Mouse (Mus musculus): ENCODE data around the gene Otud4. TPM values are rescaled to one million over a fixed set of nuclear protein-coding genes. Genes with fewer than 3 reads are reported as not detected.
"Not testable (repeated sequence)": the region's sequence is repeated elsewhere in the genome, so short reads cannot be mapped to it uniquely, and the experiment has no call there.

Otud4 gene
- polyA plus RNA-seq (2015; fragmentation: Nextera tagmentation; extraction: Ambion mirVana), result 6.6 and 8.5 TPM in 2 replicates

DNA sequence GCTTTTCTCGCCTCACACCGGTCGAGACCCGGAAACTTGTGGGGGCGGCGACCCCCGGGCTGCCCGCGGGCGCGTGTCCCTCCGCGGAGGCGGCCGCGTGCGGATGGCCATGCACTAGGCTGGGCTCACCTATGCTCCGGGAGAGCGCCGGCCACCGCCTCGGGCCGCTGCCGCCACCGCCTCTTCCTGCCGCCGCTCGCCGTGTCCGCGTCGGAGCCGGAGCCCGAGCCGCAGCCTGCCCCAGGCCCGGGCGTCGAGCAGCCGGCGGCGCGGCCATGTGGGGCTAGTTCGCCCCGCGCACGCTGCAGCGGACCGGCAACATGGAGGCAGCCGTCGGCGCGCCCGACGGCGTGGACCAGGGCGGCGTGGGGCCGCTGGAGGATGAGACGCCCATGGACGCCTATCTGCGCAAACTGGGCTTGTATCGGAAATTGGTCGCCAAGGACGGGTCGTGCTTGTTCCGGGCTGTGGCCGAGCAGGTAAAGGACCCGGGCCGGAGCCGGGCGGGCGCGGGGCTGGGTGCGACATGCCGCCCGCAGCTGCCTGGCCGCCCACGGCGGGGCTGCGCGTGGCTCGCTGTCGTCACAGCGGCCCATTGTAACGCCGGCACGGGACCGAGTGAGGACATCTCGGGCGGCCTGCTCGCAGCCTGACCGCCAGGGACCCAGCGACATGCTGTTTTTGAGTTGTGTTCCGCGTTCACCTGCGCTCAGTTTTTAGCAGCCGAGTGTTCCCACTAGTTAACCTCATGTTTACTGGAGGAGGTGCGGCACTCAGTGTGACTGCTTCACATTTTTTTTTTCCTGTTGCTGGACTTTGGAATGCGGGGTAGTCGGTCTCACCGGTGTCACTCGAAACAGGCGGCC is at the start of gene Otud4:
Otud4 (plus strand) TSS at position 33 of the 866 bp plus-strand sequence.
- Histone ChIP-seq H3K27ac (peak within 1 kb of the TSS; percentile 97), H3K4me2 (peak within 1 kb of the TSS; percentile 82), H3K27me3 (no peaks in the 10 kb centered on the region), H3K9me3 (replicated peaks) (no peaks in the 10 kb centered on the region), H3K4me3 (replicated peaks) (peak within 1 kb of the TSS; percentile 96), H3K4me1 (replicated peaks) (peaks cover 36% of the 10 kb centered on the region), H3K9ac (peak within 1 kb of the TSS; percentile 96), H3K36me3 (peaks cover 13% of the 10 kb centered on the region)
- ATAC-seq (ENCODE audit: low read depth) (peak; percentile 33), DNase-seq (peak; percentile 54)
- under 1% methylated on average over 101 of the region's 103 CpGs for WGBS (ENCODE audit: insufficient replicate concordance)

- WGBS (ENCODE audit: insufficient replicate concordance), result 70% methylated on average over 1 of the region's 1 CpGs
- ATAC-seq (ENCODE audit: low read depth), result no peak
Measured at GRCm38 (mm10) chr8:79600962-79601361, 38.5 kb upstream of the Otud4 start.

DNA sequence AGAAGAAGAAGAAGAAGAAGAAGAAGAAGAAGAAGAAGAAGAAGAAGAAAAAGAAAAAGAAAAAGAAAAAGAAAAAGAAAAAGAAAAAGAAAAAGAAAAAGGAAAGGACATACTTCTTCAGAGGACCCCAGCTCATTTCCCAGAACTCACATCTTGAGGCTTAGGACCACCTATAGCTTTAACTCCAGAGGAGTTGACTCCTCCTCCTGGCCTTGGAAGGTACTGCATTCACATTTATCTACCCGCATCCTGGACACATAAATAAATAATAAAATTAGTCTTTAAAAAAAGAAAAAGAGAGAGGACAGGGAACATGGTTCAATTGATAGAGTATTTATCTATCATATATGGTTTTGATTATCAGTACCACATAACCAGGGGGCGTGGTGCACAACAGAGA is 36.2 kb upstream of the Otud4 start:
- DNase-seq; H3K9me3 ChIP-seq (replicated peaks); H3K27me3 ChIP-seq; H3K4me1 ChIP-seq (replicated peaks); H3K9ac ChIP-seq; H3K4me3 ChIP-seq (replicated peaks); ATAC-seq (ENCODE audit: low read depth); H3K27ac ChIP-seq; H3K36me3 ChIP-seq; H3K4me2 ChIP-seq: not testable (repeated sequence)
- 29% methylated on average over 2 of the region's 2 CpGs for WGBS (ENCODE audit: insufficient replicate concordance)

More at GRCm38 (mm10) chr8:79600962-79601361, 38.5 kb upstream of the Otud4 start:
- no peak overlapping the region for H3K4me2 ChIP-seq
- no peaks in the 10 kb centered on the region for H3K4me1 ChIP-seq (replicated peaks)
- H3K27me3 ChIP-seq, result no peaks in the 10 kb centered on the region
- no peaks in the 10 kb centered on the region for H3K36me3 ChIP-seq
- H3K27ac ChIP-seq, result no peak overlapping the region
- no peak overlapping the region for H3K4me3 ChIP-seq (replicated peaks)
- no peak overlapping the region for H3K9ac ChIP-seq
- no peak for DNase-seq
- H3K9me3 ChIP-seq (replicated peaks), result no peaks in the 10 kb centered on the region

- DNase-seq (no peak), ATAC-seq (ENCODE audit: low read depth) (no peak)
- Histone ChIP-seq H3K9ac (no peak overlapping the region), H3K4me3 (replicated peaks) (no peak overlapping the region), H3K4me2 (no peak overlapping the region), H3K27ac (no peak overlapping the region), H3K36me3 (no peaks in the 10 kb centered on the region), H3K27me3 (no peaks in the 10 kb centered on the region), H3K9me3 (replicated peaks) (no peaks in the 10 kb centered on the region), H3K4me1 (replicated peaks) (peaks cover 2% of the 10 kb centered on the region)
Measured at GRCm38 (mm10) chr8:79606225-79606624, 33.2 kb upstream of the Otud4 start.

GRCm38 (mm10) chr8:79606751-79607300 is 32.6 kb upstream of the Otud4 start:
- no peak overlapping the region for H3K4me2 ChIP-seq
- ATAC-seq (ENCODE audit: low read depth), result no peak
- H3K27ac ChIP-seq, result no peak overlapping the region
- H3K36me3 ChIP-seq, result no peaks in the 10 kb centered on the region
- H3K27me3 ChIP-seq, result no peaks in the 10 kb centered on the region
- no peak overlapping the region for H3K9ac ChIP-seq
- H3K9me3 ChIP-seq (replicated peaks), result no peaks in the 10 kb centered on the region
- DNase-seq, result no peak
- H3K4me3 ChIP-seq (replicated peaks), result no peak overlapping the region
- peaks cover 6% of the 10 kb centered on the region for H3K4me1 ChIP-seq (replicated peaks)
- WGBS (ENCODE audit: insufficient replicate concordance), result 66% methylated on average over 5 of the region's 5 CpGs

DNA sequence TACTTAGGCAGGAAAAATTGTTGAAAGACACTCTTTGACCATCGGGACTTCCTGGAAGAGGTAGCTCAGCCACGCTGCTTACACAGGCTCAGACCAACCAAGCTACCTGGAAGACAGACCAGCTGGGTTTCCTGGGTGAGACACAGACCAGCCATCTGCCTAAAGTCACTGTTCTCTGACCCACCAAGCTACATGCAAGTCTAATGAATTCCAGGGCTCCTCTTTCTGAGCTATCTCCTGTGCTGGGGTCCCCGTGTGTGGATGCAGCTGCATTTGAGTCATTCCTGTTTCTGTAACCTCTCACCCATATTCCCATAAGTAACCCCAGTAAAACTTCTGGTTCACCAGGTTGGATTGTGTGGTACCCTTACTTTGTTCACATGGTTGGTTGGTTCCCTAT is 30.7 kb upstream of the Otud4 start:
- Histone ChIP-seq H3K36me3 (no peaks in the 10 kb centered on the region), H3K4me2 (no peak overlapping the region), H3K27me3 (no peaks in the 10 kb centered on the region), H3K9me3 (replicated peaks) (no peaks in the 10 kb centered on the region), H3K4me1 (replicated peaks) (peaks cover 14% of the 10 kb centered on the region), H3K9ac (no peak overlapping the region), H3K4me3 (replicated peaks) (no peak overlapping the region), H3K27ac (no peak overlapping the region)
- DNase-seq (no peak), ATAC-seq (ENCODE audit: low read depth) (no peak)
- WGBS (ENCODE audit: insufficient replicate concordance), result 73% methylated on average over 3 of the region's 3 CpGs

DNA sequence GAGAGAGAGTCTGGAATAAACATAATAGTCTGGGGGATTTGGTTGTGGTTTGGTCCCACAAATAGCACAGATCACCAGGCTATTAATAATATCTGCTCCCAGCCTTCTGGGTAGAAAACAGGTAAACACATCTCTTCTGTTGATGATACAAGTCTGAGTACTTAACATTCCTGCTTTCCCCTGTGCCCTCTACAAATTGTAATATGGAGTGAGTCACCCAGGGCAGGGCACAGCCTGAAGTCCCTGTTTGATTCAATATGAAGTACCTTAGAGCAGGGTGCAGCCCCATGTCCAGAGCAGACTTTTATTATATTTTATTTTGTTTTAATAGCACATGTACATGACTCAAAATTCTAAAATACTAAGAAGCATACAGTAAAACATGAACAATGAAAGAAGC is 29.1 kb upstream of the Otud4 start:
- no peak overlapping the region for H3K4me2 ChIP-seq
- peaks cover 14% of the 10 kb centered on the region for H3K4me1 ChIP-seq (replicated peaks)
- H3K27ac ChIP-seq, result no peak overlapping the region
- no peaks in the 10 kb centered on the region for H3K9me3 ChIP-seq (replicated peaks)
- ATAC-seq (ENCODE audit: low read depth) (no peak), DNase-seq (no peak)
- H3K27me3 ChIP-seq, result no peaks in the 10 kb centered on the region
- H3K4me3 ChIP-seq (replicated peaks), result no peak overlapping the region
- H3K36me3 ChIP-seq, result no peaks in the 10 kb centered on the region
- no peak overlapping the region for H3K9ac ChIP-seq

DNA sequence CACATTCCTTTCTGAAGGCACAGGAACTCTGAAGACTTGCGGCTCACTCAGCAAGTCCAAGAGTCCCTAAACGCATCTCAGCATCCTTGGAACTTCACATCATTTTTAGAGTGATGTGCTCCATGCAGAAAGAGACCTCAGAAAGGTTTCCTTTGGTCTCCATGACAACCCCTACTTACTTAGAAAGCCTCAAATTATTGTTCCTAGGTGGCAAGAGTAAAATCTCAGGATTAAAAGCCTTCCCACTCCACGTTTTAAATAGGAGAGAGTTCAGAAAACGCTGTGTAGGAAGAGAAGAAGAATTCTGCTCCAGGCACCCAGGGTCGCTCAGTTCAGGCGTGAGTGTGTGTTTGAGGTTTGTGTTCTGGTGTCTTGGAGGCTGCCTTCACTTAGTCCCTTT is 27.1 kb upstream of the Otud4 start:
- 62% methylated on average over 6 of the region's 6 CpGs for WGBS (ENCODE audit: insufficient replicate concordance)
- no peak overlapping the region for H3K27ac ChIP-seq
- no peaks in the 10 kb centered on the region for H3K36me3 ChIP-seq
- H3K9me3 ChIP-seq (replicated peaks), result no peaks in the 10 kb centered on the region
- ATAC-seq (ENCODE audit: low read depth) (no peak), DNase-seq (no peak)
- no peak overlapping the region for H3K4me3 ChIP-seq (replicated peaks)
- H3K9ac ChIP-seq, result no peak overlapping the region
- no peak overlapping the region for H3K4me2 ChIP-seq
- peaks cover 14% of the 10 kb centered on the region for H3K4me1 ChIP-seq (replicated peaks)
- no peaks in the 10 kb centered on the region for H3K27me3 ChIP-seq

GRCm38 (mm10) chr8:79612965-79613364 is 26.5 kb upstream of the Otud4 start:
- ATAC-seq (ENCODE audit: low read depth) (peak; percentile 49; the same call in 1 of the 2 replicates), DNase-seq (no peak)
- Histone ChIP-seq H3K9me3 (replicated peaks) (no peaks in the 10 kb centered on the region), H3K36me3 (no peaks in the 10 kb centered on the region), H3K4me1 (replicated peaks) (peaks cover 14% of the 10 kb centered on the region), H3K4me3 (replicated peaks) (no peak overlapping the region), H3K4me2 (no peak overlapping the region), H3K27ac (no peak overlapping the region), H3K9ac (no peak overlapping the region), H3K27me3 (no peaks in the 10 kb centered on the region)
- 16% methylated on average over 5 of the region's 5 CpGs for WGBS (ENCODE audit: insufficient replicate concordance)

- no peak overlapping the region for H3K4me2 ChIP-seq
- no peaks in the 10 kb centered on the region for H3K36me3 ChIP-seq
- H3K9me3 ChIP-seq (replicated peaks), result no peaks in the 10 kb centered on the region
- DNase-seq (no peak), ATAC-seq (ENCODE audit: low read depth) (peak; percentile 40)
- H3K27me3 ChIP-seq, result no peaks in the 10 kb centered on the region
- WGBS (ENCODE audit: insufficient replicate concordance), result 69% methylated on average over 6 of the region's 6 CpGs
- H3K4me1 ChIP-seq (replicated peaks), result peaks cover 38% of the 10 kb centered on the region
- no peak overlapping the region for H3K9ac ChIP-seq
- H3K4me3 ChIP-seq (replicated peaks), result no peak overlapping the region
- 0 out of 2 replicates have a peak overlapping the region, but pooled peaks have one; percentile 18 for H3K27ac ChIP-seq
Measured at GRCm38 (mm10) chr8:79615741-79616350, 23.6 kb upstream of the Otud4 start.

DNA sequence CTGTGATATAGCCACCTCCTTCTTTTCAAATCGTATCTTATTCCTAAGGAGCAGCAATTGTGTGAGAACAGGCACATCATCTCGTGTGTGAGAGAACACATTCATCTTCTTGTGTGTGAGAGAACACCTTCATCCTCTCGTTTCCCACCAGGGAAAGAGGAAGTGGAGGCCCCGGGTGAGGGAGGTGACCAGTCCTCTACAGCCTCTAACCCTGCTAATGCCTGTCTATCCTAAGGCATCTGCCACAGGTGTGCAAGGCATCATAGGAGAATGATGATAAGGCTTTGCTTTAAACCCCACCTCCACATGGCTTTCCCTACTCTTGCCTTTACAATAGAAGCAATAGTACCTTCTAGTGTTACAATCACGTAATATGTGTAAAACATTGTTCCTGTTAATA is 20.5 kb upstream of the Otud4 start:
- Histone ChIP-seq H3K4me1 (replicated peaks) (peaks cover 34% of the 10 kb centered on the region), H3K9me3 (replicated peaks) (no peaks in the 10 kb centered on the region), H3K9ac (no peak overlapping the region), H3K4me3 (replicated peaks) (no peak overlapping the region), H3K36me3 (no peaks in the 10 kb centered on the region), H3K27ac (no peak overlapping the region), H3K4me2 (no peak overlapping the region), H3K27me3 (no peaks in the 10 kb centered on the region)
- DNase-seq (no peak), ATAC-seq (ENCODE audit: low read depth) (no peak)
- 40% methylated on average over 5 of the region's 5 CpGs for WGBS (ENCODE audit: insufficient replicate concordance)

Data from liver, embryonic 13.5 days (tissue).